Mouse (Mus musculus): ENCODE data around the gene Uqcrc1.

GRCm38 (mm10) chr9:108963577-108963976 lies 27.1 kb downstream of the Uqcrc1 start:
- TF ChIP-seq GATA1 (IDR thresholded peaks at IDR 0.05; ENCODE audit: low read length) (no peak), TAL1 (IDR thresholded peaks at IDR 0.05; ENCODE audit: low read length) (no peak)

Measured in erythroblast, embryonic 14.5 days (primary cell).